Mouse (Mus musculus) liver, embryonic 11.5 days (tissue): ENCODE measurements around the gene Zfp941. TPM values are rescaled to one million over a fixed set of nuclear protein-coding genes. Genes with fewer than 3 reads are reported as not detected.

Experiments used
- ATAC-seq: fragments of 200-750 bp; cut with Nextera tagmentation; replicated peaks from 2 replicates; pipeline ENCODE4 v1.8.0; 2017; ENCODE audit warnings: moderate number of reproducible peaks, mild to moderate bottlenecking, moderate TSS enrichment, moderate library complexity; ENCODE audit not compliant: low FRiP score
- DNase-seq: peaks from one replicate; pipeline ENCODE4 v3.0.0-alpha.2; 2017; ENCODE audit warnings: low spot score
- H3K27ac ChIP-seq: fragments of 300-500 bp; sonication (generic); 2 replicates; pipeline ENCODE4 v1.5.1; 2014; ENCODE audit warnings: mild to moderate bottlenecking, low read depth, low read length, control low read depth
- H3K27me3 ChIP-seq: fragments of 300-500 bp; sonication (generic); replicated peaks from 2 replicates; pipeline ENCODE4 v1.6.1; 2014; ENCODE audit warnings: low read length, mixed read lengths; ENCODE audit not compliant: control insufficient read depth, insufficient read depth
- H3K36me3 ChIP-seq: fragments of 300-500 bp; sonication (generic); 2 replicates; pipeline ENCODE4 v1.6.1; 2014; ENCODE audit warnings: mild to moderate bottlenecking, low read length, moderate library complexity, mixed read lengths; ENCODE audit not compliant: control insufficient read depth, insufficient read depth
- H3K4me1 ChIP-seq: fragments of 300-500 bp; sonication (generic); replicated peaks from 2 replicates; pipeline ENCODE4 v1.6.1; 2014; ENCODE audit warnings: low read length, mixed read lengths; ENCODE audit not compliant: control insufficient read depth, insufficient read depth
- H3K4me2 ChIP-seq: fragments of 300-500 bp; sonication (generic); 2 replicates; pipeline ENCODE4 v1.6.1; 2014; ENCODE audit warnings: mild to moderate bottlenecking, control low read depth, moderate library complexity
- H3K4me3 ChIP-seq: fragments of 300-500 bp; sonication (generic); 2 replicates; pipeline ENCODE4 v1.5.1; 2014; ENCODE audit warnings: low read depth, low read length, control low read depth
- H3K9ac ChIP-seq: fragments of 300-500 bp; sonication (generic); 2 replicates; pipeline ENCODE4 v1.6.1; 2014; ENCODE audit warnings: low read depth, low read length, control low read depth
- H3K9me3 ChIP-seq: fragments of 300-500 bp; sonication (generic); 2 replicates; pipeline ENCODE4 v1.6.1; 2016; ENCODE audit warnings: low read length, inconsistent platforms, mixed read lengths; ENCODE audit not compliant: control insufficient read depth
- WGBS: fragments of 180-500 bp; shearing (Covaris S2); extraction: QIAGEN DNeasy Blood & Tissue Kit; methylation state at CpG from one replicate; pipeline ENCODE4 v1.1.7; 2014; 5-methylcytosine and 5-hydroxymethylcytosine counted together
- polyA plus RNA-seq: library from polyadenylated mRNA; unstranded; fragments of >200 nt; fragmentation: Nextera tagmentation; extraction: Ambion mirVana; gene quantifications from 2 replicates; pipeline ENCODE4 v1.2.1, GENCODE M21; 2014

Gene Zfp941
- polyA plus RNA-seq, 1 experiment from 2014 or later, result 0.63 TPM

DNA sequence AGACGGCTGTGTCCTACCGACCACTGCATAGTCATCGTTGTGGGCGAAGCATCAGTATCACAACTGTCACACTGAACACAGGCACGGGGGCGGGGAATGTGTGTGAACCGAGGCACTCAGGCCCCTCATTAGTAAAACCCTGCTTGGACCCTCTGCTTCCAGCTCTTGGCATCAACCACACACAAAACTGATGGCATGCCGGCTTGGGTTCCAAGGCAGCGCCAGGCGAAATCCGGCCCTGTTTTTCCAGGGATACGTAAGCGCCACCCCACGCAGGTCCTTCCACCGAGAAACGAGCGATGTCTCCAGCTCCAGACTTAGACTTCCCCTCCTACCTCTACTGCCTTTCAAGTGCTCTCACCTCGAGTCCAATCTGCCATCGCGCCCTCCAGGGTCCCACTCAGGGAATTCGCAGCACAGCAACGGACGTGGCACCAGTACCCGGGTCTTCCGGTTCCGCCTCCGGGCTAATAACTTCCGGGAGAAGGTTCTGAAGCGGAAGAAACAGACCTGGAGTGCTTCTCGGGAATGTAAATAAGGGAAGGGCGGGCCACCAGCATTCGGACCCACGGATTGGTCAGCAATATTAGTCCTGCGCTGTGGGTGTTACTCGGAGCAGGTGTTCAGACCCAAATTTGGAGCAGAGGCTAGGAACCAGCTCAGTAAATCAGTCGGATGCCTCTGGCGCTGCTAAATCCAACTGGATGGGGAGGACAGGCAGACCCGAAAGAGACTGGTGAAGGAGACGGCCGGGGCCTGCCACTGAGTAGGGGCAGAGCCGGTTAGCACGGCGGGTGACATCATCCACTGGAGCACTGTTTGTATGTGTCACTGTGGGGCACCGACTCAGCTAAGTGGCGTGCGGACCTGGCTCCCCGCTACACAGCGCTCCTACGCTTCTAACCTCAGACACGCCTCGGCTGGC, 34.1 kb upstream of the Zfp941 start, which contains the start of gene Gm45785:
TSS of gene Gm45785 (minus strand) at position 472 of the 925 bp plus-strand sequence.
- H3K36me3 ChIP-seq, result peaks cover 37% of the 10 kb centered on the region
- H3K4me1 ChIP-seq, result peaks cover 22% of the 10 kb centered on the region
- peak; percentile 88 for DNase-seq
- H3K27ac ChIP-seq, result peak within 1 kb of the TSS; percentile 95
- H3K27me3 ChIP-seq, result no peaks in the 10 kb centered on the region
- H3K4me2 ChIP-seq, result peak within 1 kb of the TSS; percentile 99
- peak within 1 kb of the TSS; percentile 67 for H3K4me3 ChIP-seq
- H3K9me3 ChIP-seq, result no peaks in the 10 kb centered on the region
- ATAC-seq, result peak; percentile 78
- H3K9ac ChIP-seq, result peak within 1 kb of the TSS; percentile 91
- under 1% methylated on average over 51 of the region's 51 CpGs for WGBS

DNA sequence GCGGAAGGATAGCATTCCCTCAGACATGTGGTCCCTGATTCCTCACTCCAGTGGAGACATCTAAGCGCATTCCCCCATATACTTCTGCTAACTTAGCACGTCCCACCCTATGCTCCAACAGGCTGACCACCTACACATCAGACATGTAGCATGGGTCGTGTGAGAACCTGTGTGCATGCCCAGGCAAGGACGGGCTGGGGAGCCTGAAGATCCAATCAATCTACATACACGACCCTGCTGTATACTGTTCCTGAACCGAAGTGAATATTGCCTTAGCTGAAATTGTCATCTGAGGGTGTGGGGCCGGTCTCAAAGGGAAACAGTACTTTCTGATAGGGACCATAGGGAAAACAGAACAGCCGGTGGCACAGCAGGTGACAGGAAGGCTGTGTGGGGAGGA, 33.2 kb upstream of the Zfp941 start:
- Histone ChIP-seq H3K4me1 (peaks cover 22% of the 10 kb centered on the region), H3K4me2 (peak overlapping the region; percentile 99), H3K9me3 (no peaks in the 10 kb centered on the region), H3K27ac (no peak overlapping the region), H3K4me3 (peak overlapping the region; percentile 67), H3K27me3 (no peaks in the 10 kb centered on the region), H3K36me3 (peaks cover 31% of the 10 kb centered on the region), H3K9ac (peak overlapping the region; percentile 91)
- 69% methylated on average over 9 of the region's 9 CpGs for WGBS
- no peak for DNase-seq
- ATAC-seq, result no peak

DNA sequence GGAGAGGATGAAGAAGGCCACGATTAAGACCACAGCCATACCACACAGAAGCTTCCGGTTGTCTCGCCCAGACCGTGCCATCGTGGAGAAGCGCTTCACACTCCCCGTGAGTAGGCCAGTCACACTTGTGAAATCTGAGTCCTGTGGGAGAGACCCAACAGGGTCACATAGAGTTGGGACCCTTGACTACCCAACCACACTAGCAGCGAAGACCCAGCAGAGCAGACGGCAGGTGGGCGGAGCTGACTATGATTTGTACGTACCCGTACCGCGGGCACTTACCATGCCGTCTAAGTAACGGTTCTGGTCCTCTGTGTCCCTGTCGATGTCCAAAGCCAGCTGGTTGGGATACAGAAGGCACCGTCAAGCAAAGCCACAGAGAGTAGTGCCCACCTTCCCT, 32.5 kb upstream of the Zfp941 start:
- H3K4me1 ChIP-seq, result peaks cover 22% of the 10 kb centered on the region
- H3K36me3 ChIP-seq, result peaks cover 27% of the 10 kb centered on the region
- no peak overlapping the region for H3K9ac ChIP-seq
- H3K4me3 ChIP-seq, result peak overlapping the region; percentile 67; the same call in 1 of the 2 replicates
- no peak overlapping the region for H3K27ac ChIP-seq
- ATAC-seq, result no peak
- no peak for DNase-seq
- no peaks in the 10 kb centered on the region for H3K27me3 ChIP-seq
- peak overlapping the region; percentile 99; the same call in 1 of the 2 replicates for H3K4me2 ChIP-seq
- WGBS, result 93% methylated on average over 18 of the region's 18 CpGs
- no peaks in the 10 kb centered on the region for H3K9me3 ChIP-seq

DNA sequence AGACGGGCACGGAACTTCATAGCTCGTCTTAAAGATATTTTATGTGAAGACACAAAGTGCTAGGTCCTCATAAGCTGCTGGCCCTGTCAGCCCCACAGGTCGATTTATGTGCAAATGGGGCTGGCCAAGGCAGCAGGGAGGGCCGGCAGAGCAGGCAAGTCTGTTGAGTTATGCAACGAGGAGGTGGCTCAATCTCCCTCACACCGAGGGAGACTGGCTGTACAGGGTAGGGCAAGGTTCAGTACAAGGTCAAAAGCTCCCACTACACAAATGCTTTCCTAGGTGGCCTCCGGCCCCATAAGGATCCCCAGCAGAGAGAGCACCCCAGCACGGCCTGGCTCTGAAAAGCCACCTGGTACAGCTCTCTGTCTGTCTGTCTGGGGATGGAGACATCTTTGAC, 31.4 kb upstream of the Zfp941 start:
- no peaks in the 10 kb centered on the region for H3K27me3 ChIP-seq
- no peak overlapping the region for H3K27ac ChIP-seq
- peaks cover 17% of the 10 kb centered on the region for H3K4me1 ChIP-seq
- peaks cover 23% of the 10 kb centered on the region for H3K36me3 ChIP-seq
- H3K4me3 ChIP-seq, result no peak overlapping the region
- ATAC-seq (no peak), DNase-seq (no peak)
- H3K4me2 ChIP-seq, result no peak overlapping the region
- no peaks in the 10 kb centered on the region for H3K9me3 ChIP-seq
- H3K9ac ChIP-seq, result 0 out of 2 replicates have a peak overlapping the region, but pooled peaks have one; percentile 25
- WGBS, result 78% methylated on average over 9 of the region's 9 CpGs

DNA sequence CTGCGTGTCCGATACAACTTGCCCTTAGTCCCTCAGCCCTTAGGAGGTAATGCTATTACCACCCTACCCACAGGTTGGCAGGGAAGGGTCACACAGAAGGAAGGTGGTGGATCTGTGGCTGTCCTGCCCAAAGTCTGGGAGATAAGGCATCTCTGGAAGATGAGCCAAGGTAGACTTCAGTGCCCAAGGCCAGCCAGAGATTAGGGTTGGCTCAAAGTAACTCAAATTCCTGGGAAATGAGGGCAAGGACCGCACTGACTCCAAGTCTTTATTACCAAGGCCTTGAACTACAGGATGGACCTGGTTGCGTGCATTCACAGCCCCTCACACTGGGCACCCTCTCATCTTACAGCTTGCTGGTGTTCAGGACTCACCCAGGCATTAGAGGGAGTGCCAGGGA, 29.9 kb upstream of the Zfp941 start:
- ATAC-seq, result no peak
- Histone ChIP-seq H3K4me2 (no peak overlapping the region), H3K4me1 (peaks cover 12% of the 10 kb centered on the region), H3K27ac (no peak overlapping the region), H3K27me3 (no peaks in the 10 kb centered on the region), H3K9me3 (no peaks in the 10 kb centered on the region), H3K36me3 (peaks cover 23% of the 10 kb centered on the region), H3K9ac (no peak overlapping the region), H3K4me3 (no peak overlapping the region)
- DNase-seq, result no peak
- WGBS, result 91% methylated on average over 4 of the region's 4 CpGs

DNA sequence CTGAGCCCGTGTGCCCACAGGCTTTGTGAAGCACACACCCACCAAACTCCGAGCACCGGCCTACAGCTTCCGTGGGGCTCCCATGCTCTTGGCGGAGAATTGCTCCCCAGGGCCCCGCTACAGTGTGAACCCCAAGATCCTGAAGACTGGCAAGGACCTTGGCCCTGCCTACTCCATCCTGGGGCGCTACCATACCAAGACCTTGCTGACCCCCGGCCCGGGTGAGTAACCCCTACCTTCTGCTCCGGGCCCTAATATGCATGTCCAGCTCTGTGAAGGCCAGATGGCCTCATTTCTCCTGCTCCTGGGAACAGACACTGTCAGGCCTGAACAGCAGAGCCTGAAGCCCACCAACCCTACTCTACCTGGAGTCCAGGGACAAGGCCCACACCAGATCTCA, 26.6 kb upstream of the Zfp941 start:
- H3K4me3 ChIP-seq, result no peak overlapping the region
- H3K4me1 ChIP-seq, result peaks cover 4% of the 10 kb centered on the region; the same call in 1 of the 2 replicates
- H3K27ac ChIP-seq, result no peak overlapping the region
- H3K9me3 ChIP-seq, result no peaks in the 10 kb centered on the region
- WGBS, result 86% methylated on average over 10 of the region's 10 CpGs
- no peak overlapping the region for H3K4me2 ChIP-seq
- H3K36me3 ChIP-seq, result peaks cover 17% of the 10 kb centered on the region
- H3K27me3 ChIP-seq, result peaks cover 5% of the 10 kb centered on the region; the same call in 1 of the 2 replicates
- H3K9ac ChIP-seq, result no peak overlapping the region
- ATAC-seq, result no peak
- DNase-seq, result no peak

DNA sequence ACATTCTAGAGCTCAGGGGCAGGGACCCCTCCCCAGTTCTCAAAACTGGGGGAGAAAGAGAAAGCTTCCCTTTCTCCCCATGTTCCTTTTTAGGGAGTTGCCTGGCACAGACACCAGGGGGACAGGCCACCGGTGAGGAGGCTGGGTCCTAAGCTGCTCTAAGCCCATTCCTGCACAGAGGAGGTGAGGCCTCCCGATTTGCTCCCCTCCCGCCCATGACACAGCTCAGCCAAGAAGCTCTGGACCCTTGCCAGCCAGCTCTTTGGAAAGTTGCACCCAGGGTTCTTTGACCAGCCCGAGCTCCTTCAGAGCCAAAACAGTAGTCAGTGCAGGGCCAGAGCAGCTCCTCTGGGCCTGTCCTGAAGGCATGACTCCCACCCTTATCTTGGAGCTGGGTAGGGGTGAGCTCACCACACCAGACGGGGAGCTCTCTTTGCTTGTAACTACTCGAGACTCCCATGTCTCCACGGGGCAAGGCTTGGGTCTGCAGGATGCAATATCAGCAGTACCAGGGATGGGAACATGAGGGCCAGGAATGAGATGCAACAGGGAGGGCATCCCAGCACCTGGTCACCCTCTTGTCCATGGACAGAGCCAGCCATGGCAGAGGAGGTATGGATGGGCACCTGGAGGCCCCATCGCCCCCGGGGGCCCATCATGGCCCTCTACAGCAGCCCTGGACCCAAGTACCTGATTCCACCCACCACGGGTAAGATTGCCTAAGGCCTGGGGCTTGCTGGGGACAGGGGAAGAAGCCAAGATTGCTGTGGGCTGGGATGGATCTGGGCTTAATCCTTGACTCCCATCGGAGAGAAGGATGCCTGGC, 26.0 kb upstream of the Zfp941 start, which contains the start of gene Odf3:
TSS of gene Odf3 (plus strand) at position 51 of the 826 bp plus-strand sequence.
- no peak within 1 kb of the TSS for H3K4me3 ChIP-seq
- 59% methylated on average over 11 of the region's 11 CpGs for WGBS
- no peak within 1 kb of the TSS for H3K9ac ChIP-seq
- H3K27me3 ChIP-seq, result peaks cover 9% of the 10 kb centered on the region
- H3K27ac ChIP-seq, result no peak within 1 kb of the TSS
- DNase-seq (no peak), ATAC-seq (no peak)
- H3K4me1 ChIP-seq, result no peaks in the 10 kb centered on the region
- H3K4me2 ChIP-seq, result no peak within 1 kb of the TSS
- peaks cover 11% of the 10 kb centered on the region; the same call in 1 of the 2 replicates for H3K36me3 ChIP-seq
- H3K9me3 ChIP-seq, result no peaks in the 10 kb centered on the region

DNA sequence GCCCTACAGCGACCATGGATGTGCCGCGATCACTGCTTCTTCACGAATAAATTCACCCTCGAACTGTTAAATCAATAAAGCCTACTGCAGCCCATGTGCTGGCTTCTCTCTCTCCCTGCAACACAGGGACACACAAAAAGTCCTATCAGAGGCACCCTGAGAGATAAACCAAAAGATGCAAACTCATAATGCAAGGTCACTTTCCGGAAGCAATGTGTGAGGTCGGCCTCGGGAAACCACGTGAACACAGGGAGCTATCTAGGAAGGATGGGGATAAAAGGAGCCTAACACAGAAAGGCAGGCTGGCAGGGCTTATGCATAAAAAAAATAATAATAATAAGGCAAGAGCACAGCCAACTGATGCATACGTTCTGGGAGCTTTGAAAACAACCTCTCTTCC, 24.7 kb upstream of the Zfp941 start:
- Histone ChIP-seq H3K27ac (no peak overlapping the region), H3K4me3 (no peak overlapping the region), H3K36me3 (no peaks in the 10 kb centered on the region), H3K4me1 (no peaks in the 10 kb centered on the region), H3K4me2 (no peak overlapping the region), H3K9ac (no peak overlapping the region), H3K27me3 (peaks cover 19% of the 10 kb centered on the region), H3K9me3 (no peaks in the 10 kb centered on the region)
- WGBS, result 75% methylated on average over 10 of the region's 10 CpGs
- DNase-seq, result no peak
- ATAC-seq, result no peak
